Mouse (Mus musculus): ENCODE data around the gene Slc35e1.

The Slc35e1 gene

DNA sequence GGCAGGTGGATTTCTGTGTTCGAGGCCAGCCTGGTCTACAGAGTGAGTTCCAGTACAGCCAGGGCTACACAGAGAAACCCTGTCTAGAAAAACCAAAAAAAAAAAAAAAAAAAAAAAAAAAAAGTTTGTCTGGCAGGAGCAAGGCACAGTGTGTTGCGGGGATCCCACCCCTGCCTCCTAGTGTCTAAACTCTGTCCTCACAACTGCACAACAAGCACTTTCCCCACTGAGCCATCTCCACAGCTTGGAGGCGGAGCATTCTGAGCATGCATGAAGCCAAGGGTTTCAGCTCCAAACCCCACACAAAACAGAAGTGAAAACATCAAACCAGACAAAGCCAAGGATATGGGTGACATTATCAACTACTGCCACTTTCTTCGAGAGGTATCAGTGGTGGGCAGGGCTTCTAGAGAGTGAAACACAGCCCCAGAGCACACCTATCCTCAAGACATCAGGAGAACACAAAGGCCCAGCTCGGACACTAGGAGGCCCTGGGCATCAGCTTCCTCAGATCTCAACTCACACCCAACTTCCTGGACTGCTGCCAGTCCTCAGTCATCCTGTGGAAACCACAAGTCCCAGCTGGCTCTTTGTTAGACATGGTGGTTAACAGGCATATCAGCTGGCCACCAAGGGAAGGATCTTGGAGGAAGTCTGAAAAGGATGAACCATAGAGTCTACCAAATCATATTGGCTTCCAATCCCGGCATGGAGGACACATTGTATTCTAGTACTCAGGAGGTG lies 6.8 kb downstream of the Slc35e1 start:
- no peak for DNase-seq

GRCm38 (mm10) chr8:72474826-72475546 lies 17.4 kb downstream of the Slc35e1 start, which contains the start of gene Cherp:
Gene Cherp (minus strand): TSS chr8:72475226.
- DNase-seq, result peak; percentile 97

DNA sequence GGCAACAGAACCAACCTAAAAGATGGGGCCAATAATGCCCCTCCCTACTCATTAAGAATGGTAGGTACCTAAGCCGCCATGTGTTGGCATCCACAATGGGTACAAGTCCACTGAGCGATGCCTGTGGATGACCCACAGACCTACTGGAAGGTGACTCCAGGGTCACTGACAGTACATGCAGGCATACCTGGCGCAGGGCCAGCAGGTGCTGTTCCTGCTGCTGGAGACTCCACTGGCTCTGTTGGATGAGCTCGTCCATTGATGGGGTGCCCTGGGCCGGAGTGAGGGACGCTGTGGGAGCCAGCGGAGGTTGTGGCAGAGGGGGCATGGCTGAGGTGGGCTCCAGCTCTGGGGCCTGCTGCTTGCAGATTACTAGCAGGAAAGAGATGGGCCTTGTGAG lies 21.7 kb downstream of the Slc35e1 start:
- no peak for DNase-seq

GRCm38 (mm10) chr8:72469984-72470383 lies 22.4 kb downstream of the Slc35e1 start:
- DNase-seq, result no peak

DNA sequence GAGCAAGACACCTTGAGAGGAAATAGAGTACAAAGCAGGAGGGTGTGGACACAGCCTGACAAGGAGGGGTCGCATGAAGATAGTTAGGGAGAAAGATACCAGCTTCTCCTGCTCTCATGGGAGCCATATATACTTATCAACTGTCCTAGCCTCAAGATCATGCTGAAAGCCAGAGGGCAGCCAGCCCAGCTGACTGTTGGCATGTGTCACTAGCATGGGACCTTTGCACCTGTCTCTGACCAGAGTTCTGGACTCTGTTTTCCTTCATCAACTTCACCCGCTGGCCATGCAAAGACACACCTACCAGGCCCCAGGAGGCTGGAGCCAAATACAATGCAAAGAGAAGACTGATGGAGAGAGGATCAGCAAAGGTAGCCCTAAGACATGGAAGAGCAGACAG lies 23.2 kb downstream of the Slc35e1 start:
- DNase-seq, result no peak

- DNase-seq, result no peak
These were observed 28.2 kb downstream of the Slc35e1 start for GRCm38 (mm10) chr8:72464211-72464610.

GRCm38 (mm10) chr8:72459881-72460533 lies 32.4 kb downstream of the Slc35e1 start:
- no peak for DNase-seq

DNA sequence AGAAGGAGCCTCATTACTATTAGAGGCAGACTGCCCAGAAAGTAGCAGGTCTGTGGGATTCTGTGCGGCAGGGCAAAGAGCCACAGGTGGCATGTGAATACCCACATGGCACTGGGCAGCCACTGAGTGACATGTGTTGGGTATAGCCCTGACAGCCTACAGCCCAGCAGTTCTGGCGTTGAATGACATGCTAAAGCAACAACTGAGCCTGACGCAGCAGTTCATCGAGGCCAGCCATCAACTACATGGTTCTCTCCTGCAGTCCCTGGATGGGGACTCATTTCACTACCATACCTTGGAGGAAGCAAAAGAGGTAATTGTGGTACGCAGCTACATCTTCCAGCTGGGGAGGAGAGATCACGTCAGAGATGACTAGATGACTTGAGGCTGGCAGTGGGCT lies 34.0 kb downstream of the Slc35e1 start:
- DNase-seq, result no peak

GRCm38 (mm10) chr8:72457806-72458205 lies 34.6 kb downstream of the Slc35e1 start:
- DNase-seq, result no peak

GRCm38 (mm10) chr8:72455317-72455716 lies 37.1 kb downstream of the Slc35e1 start:
- no peak for DNase-seq

- no peak for DNase-seq
These were observed 38.5 kb downstream of the Slc35e1 start for GRCm38 (mm10) chr8:72453904-72454303.

DNA sequence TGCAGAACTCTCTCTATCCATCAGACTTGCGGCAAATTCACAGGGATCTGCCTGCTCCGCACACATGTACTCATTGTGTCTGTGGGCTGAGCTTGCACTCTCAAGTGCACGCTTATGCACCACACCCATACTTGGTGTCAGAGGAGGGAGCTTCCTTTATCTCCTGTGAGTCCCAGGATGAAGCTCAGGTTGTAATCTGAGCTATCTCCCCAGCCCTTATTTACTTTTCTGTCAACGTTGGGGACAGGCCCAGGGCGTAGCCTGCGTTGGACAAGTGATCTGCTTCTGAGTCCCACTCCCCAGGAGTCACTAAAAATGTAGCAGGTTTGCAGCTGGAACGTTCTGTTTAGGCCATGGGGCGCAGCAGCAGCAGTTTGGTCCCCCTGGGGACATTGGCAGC lies 40.9 kb downstream of the Slc35e1 start:
- DNase-seq, result no peak

- DNase-seq, result no peak
These were observed 47.3 kb downstream of the Slc35e1 start for GRCm38 (mm10) chr8:72445071-72445470.

- no peak for DNase-seq
These were observed 48.4 kb downstream of the Slc35e1 start for GRCm38 (mm10) chr8:72443994-72444350.

- peak; percentile 97 for DNase-seq
These were observed 48.9 kb downstream of the Slc35e1 start, which contains the start of the genes Calr3 and 1700030K09Rik for GRCm38 (mm10) chr8:72443338-72443993. Gene Calr3 (minus strand): TSS chr8:72443870. Gene 1700030K09Rik (plus strand): TSS chr8:72443880.

DNA sequence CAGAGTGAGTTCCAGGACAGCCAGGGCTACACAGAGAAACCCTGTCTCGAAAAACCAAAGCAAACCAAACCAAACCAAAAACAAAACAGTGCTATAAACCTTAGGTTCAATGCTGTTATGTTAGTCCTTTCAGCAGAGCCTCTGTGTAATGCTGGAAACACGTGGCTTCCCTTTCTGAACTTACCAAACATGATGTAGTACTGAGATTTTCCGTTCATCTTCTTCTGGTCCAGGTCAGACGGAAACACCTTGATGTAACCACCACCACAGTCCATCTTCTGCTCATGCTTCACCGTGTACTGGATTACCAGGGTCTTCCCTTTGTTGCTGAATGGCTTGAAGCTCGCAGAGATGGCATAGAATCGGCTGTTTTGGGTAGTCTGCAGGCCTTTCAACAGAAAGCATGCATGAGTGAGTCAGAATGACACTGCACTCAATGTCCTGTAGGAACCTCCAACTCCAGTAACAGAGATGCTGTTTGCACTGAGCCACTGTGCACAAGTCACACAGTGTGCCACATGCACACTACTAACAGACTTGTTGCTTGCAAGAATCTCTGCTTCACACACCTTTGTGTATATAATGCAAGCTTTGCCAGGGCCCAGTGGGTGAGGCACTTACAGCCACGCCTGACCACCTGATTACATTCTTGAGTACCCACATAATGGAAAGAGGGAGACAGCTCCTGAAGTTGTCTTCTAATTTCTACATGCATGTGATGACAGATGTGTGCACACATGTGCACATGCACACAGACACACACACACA lies 54.0 kb downstream of the Slc35e1 start:
- DNase-seq, result no peak

DNA sequence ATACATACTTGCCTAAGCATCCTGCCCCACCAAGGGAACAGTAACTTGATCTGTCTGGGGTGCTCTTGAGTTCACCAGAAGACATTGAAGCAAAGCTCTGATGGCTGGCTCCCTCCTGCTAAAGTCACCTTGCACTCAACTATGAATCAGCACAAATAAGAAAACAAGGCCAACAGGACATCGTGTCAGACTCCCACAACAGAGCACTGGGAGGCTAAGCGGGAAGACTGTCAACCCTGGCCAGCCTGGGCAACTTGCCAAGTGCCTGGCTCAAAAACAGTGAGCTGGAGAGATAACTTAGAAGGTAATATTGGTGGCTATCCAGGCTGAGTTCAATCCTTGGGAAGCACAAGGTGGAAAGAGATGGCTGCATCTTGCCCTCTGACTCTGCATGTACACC lies 57.5 kb downstream of the Slc35e1 start:
- DNase-seq, result no peak

Measured in cerebellum, adult 11 months (tissue).